Mouse (Mus musculus): ENCODE data around the gene Prg2.

The Prg2 gene

GRCm38 (mm10) chr2:84980188-84980587 is at the start of gene Prg2:
TSS of gene Prg2 (plus strand) at chr2:84980461.
- DNase-seq (ENCODE audit: low spot score in 2 of 2): no peak

GRCm38 (mm10) chr2:84933992-84934648 is 46.1 kb upstream of the Prg2 start:
- DNase-seq (ENCODE audit: low spot score in 2 of 2): no peak

GRCm38 (mm10) chr2:84934649-84935007 is 45.6 kb upstream of the Prg2 start:
- DNase-seq (ENCODE audit: low spot score in 2 of 2): no peak

GRCm38 (mm10) chr2:84935065-84935464 is 45.2 kb upstream of the Prg2 start:
- DNase-seq (ENCODE audit: low spot score in 2 of 2): no peak

GRCm38 (mm10) chr2:84936474-84937429 is 43.5 kb upstream of the Prg2 start, which contains the start of gene Slc43a3:
TSS of gene Slc43a3 (plus strand) at chr2:84936579.
- DNase-seq (ENCODE audit: low spot score in 2 of 2): no peak

- DNase-seq (ENCODE audit: low spot score in 2 of 2): no peak
These were observed 42.6 kb upstream of the Prg2 start for GRCm38 (mm10) chr2:84937491-84938150.

GRCm38 (mm10) chr2:84938249-84938946 is 41.9 kb upstream of the Prg2 start:
- no peak for DNase-seq (ENCODE audit: low spot score in 2 of 2)

GRCm38 (mm10) chr2:84939306-84939705 is 41.0 kb upstream of the Prg2 start:
- DNase-seq (ENCODE audit: low spot score in 2 of 2): no peak

- DNase-seq (ENCODE audit: low spot score in 2 of 2): no peak
These were observed 40.5 kb upstream of the Prg2 start for GRCm38 (mm10) chr2:84939711-84940110.

GRCm38 (mm10) chr2:84941332-84941731 is 38.9 kb upstream of the Prg2 start:
- no peak for DNase-seq (ENCODE audit: low spot score in 2 of 2)

- DNase-seq (ENCODE audit: low spot score in 2 of 2): no peak
These were observed 38.5 kb upstream of the Prg2 start for GRCm38 (mm10) chr2:84941795-84942194.

GRCm38 (mm10) chr2:84947154-84947771 is 33.0 kb upstream of the Prg2 start:
- no peak for DNase-seq (ENCODE audit: low spot score in 2 of 2)

GRCm38 (mm10) chr2:84948252-84948651 is 32.0 kb upstream of the Prg2 start:
- no peak for DNase-seq (ENCODE audit: low spot score in 2 of 2)

GRCm38 (mm10) chr2:84948721-84949120 is 31.5 kb upstream of the Prg2 start:
- DNase-seq (ENCODE audit: low spot score in 2 of 2): no peak

GRCm38 (mm10) chr2:84951027-84951426 is 29.2 kb upstream of the Prg2 start:
- peak; percentile 31 to 38 for DNase-seq (ENCODE audit: low spot score in 2 of 2)

GRCm38 (mm10) chr2:84952251-84952650 is 28.0 kb upstream of the Prg2 start:
- DNase-seq (ENCODE audit: low spot score in 2 of 2): no peak

GRCm38 (mm10) chr2:84952693-84953092 is 27.6 kb upstream of the Prg2 start:
- no peak for DNase-seq (ENCODE audit: low spot score in 2 of 2)

- no peak for DNase-seq (ENCODE audit: low spot score in 2 of 2)
These were observed 24.8 kb upstream of the Prg2 start for GRCm38 (mm10) chr2:84955435-84955834.

GRCm38 (mm10) chr2:84956274-84956673 is 24.0 kb upstream of the Prg2 start:
- DNase-seq (ENCODE audit: low spot score in 2 of 2): peak; percentile 51 to 53

- DNase-seq (ENCODE audit: low spot score in 2 of 2): no peak
These were observed 21.5 kb upstream of the Prg2 start for GRCm38 (mm10) chr2:84958588-84959264.

- DNase-seq (ENCODE audit: low spot score in 2 of 2): no peak
These were observed 19.0 kb upstream of the Prg2 start for GRCm38 (mm10) chr2:84961300-84961699.

Data from right cerebral cortex, adult 2 months (tissue).